Mouse (Mus musculus) ES-Bruce4 (cell line): ENCODE results near the gene Tdrd9. TPM values are rescaled to one million over a fixed set of nuclear protein-coding genes. Genes with fewer than 3 reads are reported as not detected.
"Not testable (repeated sequence)": the region's sequence is repeated elsewhere in the genome, so short reads cannot be mapped to it uniquely, and the experiment has no call there.

Experiments used
- H3K27ac ChIP-seq: 2 replicates; pipeline ENCODE4 v1.5.1; 2012; ENCODE audit warnings: low read length, inconsistent platforms; ENCODE audit not compliant: insufficient read depth
- H3K27me3 ChIP-seq: 2 replicates; pipeline ENCODE4 v1.6.1; 2012; ENCODE audit warnings: mild to moderate bottlenecking, low read length, inconsistent platforms; ENCODE audit not compliant: control insufficient read depth, poor library complexity, insufficient read depth, severe bottlenecking
- H3K36me3 ChIP-seq: 2 replicates; pipeline ENCODE4 v1.6.1; 2012; ENCODE audit warnings: inconsistent platforms, mild to moderate bottlenecking, low read length, moderate library complexity; ENCODE audit not compliant: control insufficient read depth, poor library complexity, insufficient read depth, severe bottlenecking
- H3K4me1 ChIP-seq: one replicate; pipeline ENCODE4 v1.8.1; 2011; ENCODE audit warnings: low read length; ENCODE audit not compliant: control insufficient read depth, insufficient read depth
- H3K4me3 ChIP-seq: 2 replicates; pipeline ENCODE4 v1.5.1; 2011; ENCODE audit warnings: low read depth, mild to moderate bottlenecking, low read length
- H3K9ac ChIP-seq: 2 replicates; pipeline ENCODE4 v1.6.1; 2012; ENCODE audit warnings: low read depth, mild to moderate bottlenecking, inconsistent platforms; ENCODE audit not compliant: poor library complexity, severe bottlenecking
- H3K9me3 ChIP-seq: replicated peaks from 2 replicates; pipeline ENCODE4 v1.6.1; 2012; ENCODE audit warnings: mild to moderate bottlenecking, low read length, inconsistent platforms; ENCODE audit not compliant: control insufficient read depth, poor library complexity, insufficient read depth, severe bottlenecking
- CTCF ChIP-seq: IDR thresholded peaks from one replicate; pipeline ENCODE4 v1.8.1; 2011; ENCODE audit warnings: low read depth, low read length
- EP300 ChIP-seq: IDR thresholded peaks from 2 replicates; pipeline ENCODE4 v1.6.1; 2011; ENCODE audit warnings: low read depth, low read length; ENCODE audit not compliant: insufficient read depth
- POLR2A ChIP-seq: IDR thresholded peaks from one replicate; pipeline ENCODE4 v1.8.1; 2011; ENCODE audit warnings: low read length; ENCODE audit not compliant: insufficient read depth
- polyA plus RNA-seq: library from polyadenylated mRNA; stranded (reverse); fragments of >200 nt; gene quantifications from 2 replicates; pipeline ENCODE4 v1.2.4, GENCODE M21; 2011; ENCODE audit warnings: low read depth; ENCODE audit not compliant: missing spikeins, insufficient read depth, insufficient read length

Tdrd9 gene
- polyA plus RNA-seq, 1 experiment = not detected

GRCm38 (mm10) chr12:112033409-112033975, 62.1 kb downstream of the Tdrd9 start:
- no peak overlapping the region for H3K4me3 ChIP-seq
- H3K27me3 ChIP-seq = no peaks in the 10 kb centered on the region
- H3K4me1 ChIP-seq = no peaks in the 10 kb centered on the region
- H3K9me3 ChIP-seq = no peaks in the 10 kb centered on the region
- TF ChIP-seq CTCF (no peak), POLR2A (no peak), EP300 (no peak)
- no peak overlapping the region for H3K9ac ChIP-seq
- H3K27ac ChIP-seq = no peak overlapping the region
- no peaks in the 10 kb centered on the region for H3K36me3 ChIP-seq

- not testable (repeated sequence) for H3K9ac ChIP-seq, H3K4me3 ChIP-seq, H3K4me1 ChIP-seq, H3K27me3 ChIP-seq, H3K27ac ChIP-seq, H3K36me3 ChIP-seq, H3K9me3 ChIP-seq
Observed at GRCm38 (mm10) chr12:112035341-112036100, 64.2 kb downstream of the Tdrd9 start.

- no peaks in the 10 kb centered on the region for H3K36me3 ChIP-seq
- no peak overlapping the region for H3K9ac ChIP-seq
- no peak overlapping the region for H3K4me3 ChIP-seq
- H3K27me3 ChIP-seq = no peaks in the 10 kb centered on the region
- H3K9me3 ChIP-seq = no peaks in the 10 kb centered on the region
- H3K4me1 ChIP-seq = no peaks in the 10 kb centered on the region
- H3K27ac ChIP-seq = no peak overlapping the region
- no peak for TF ChIP-seq CTCF
- TF ChIP-seq POLR2A = no peak
- TF ChIP-seq EP300 = no peak
Observed at GRCm38 (mm10) chr12:112038441-112038840, 67.1 kb downstream of the Tdrd9 start.

- no peak overlapping the region for H3K9ac ChIP-seq
- H3K9me3 ChIP-seq = no peaks in the 10 kb centered on the region
- no peak overlapping the region for H3K27ac ChIP-seq
- H3K36me3 ChIP-seq = no peaks in the 10 kb centered on the region
- no peaks in the 10 kb centered on the region for H3K4me1 ChIP-seq
- H3K4me3 ChIP-seq = no peak overlapping the region
- no peaks in the 10 kb centered on the region for H3K27me3 ChIP-seq
- TF ChIP-seq EP300 (no peak), CTCF (no peak)
Observed at GRCm38 (mm10) chr12:112039169-112039568, 67.8 kb downstream of the Tdrd9 start.

GRCm38 (mm10) chr12:112042681-112043080, 71.3 kb downstream of the Tdrd9 start:
- Histone ChIP-seq H3K27me3 (no peaks in the 10 kb centered on the region), H3K9me3 (no peaks in the 10 kb centered on the region), H3K4me3 (no peak overlapping the region), H3K36me3 (no peaks in the 10 kb centered on the region), H3K27ac (no peak overlapping the region), H3K9ac (no peak overlapping the region), H3K4me1 (no peaks in the 10 kb centered on the region)
- no peak for TF ChIP-seq EP300
- no peak for TF ChIP-seq CTCF
- TF ChIP-seq POLR2A = no peak

GRCm38 (mm10) chr12:112077651-112078050, 106.3 kb downstream of the Tdrd9 start:
- TF ChIP-seq EP300 = no peak
- TF ChIP-seq CTCF = peak; percentile 94
- TF ChIP-seq POLR2A = no peak
- no peak overlapping the region for H3K9ac ChIP-seq

More at GRCm38 (mm10) chr12:112077651-112078050, 106.3 kb downstream of the Tdrd9 start:
- Histone ChIP-seq H3K36me3 (no peaks in the 10 kb centered on the region), H3K9me3 (no peaks in the 10 kb centered on the region), H3K27ac (no peak overlapping the region), H3K27me3 (no peaks in the 10 kb centered on the region), H3K4me1 (no peaks in the 10 kb centered on the region), H3K4me3 (no peak overlapping the region)
